Mouse (Mus musculus): ENCODE results near the gene Fam161b.

- no peak for TF ChIP-seq POLR2A (IDR thresholded peaks at IDR 0.05; ENCODE audit: borderline replicate concordance, extremely low read depth, insufficient read depth, insufficient read length, poor library complexity, severe bottlenecking)
- TF ChIP-seq CTCF (IDR thresholded peaks at IDR 0.05; ENCODE audit: borderline replicate concordance, extremely low read depth, insufficient read depth, insufficient read length) = no peak
Observed at GRCm38 (mm10) chr12:84304554-84304953, 57.1 kb downstream of the Fam161b start.
